Mouse (Mus musculus) hindbrain, embryonic 11.5 days (tissue): ENCODE data around the gene Nell1. TPM values are rescaled to one million over a fixed set of nuclear protein-coding genes. Genes with fewer than 3 reads are reported as not detected.
"Not testable (repeated sequence)": the region's sequence is repeated elsewhere in the genome, so short reads cannot be mapped to it uniquely, and the experiment has no call there.

Experiments used
- ATAC-seq: fragments of 200-750 bp; cut with Nextera tagmentation; 2 replicates; pipeline ENCODE4 v1.8.0; 2017; ENCODE audit warnings: mild to moderate bottlenecking, moderate TSS enrichment, moderate library complexity; ENCODE audit not compliant: low FRiP score
- DNase-seq: peaks from one replicate; pipeline ENCODE4 v3.0.0-alpha.2; 2015; ENCODE audit warnings: low spot score
- H3K27ac ChIP-seq: fragments of 300-500 bp; sonication (generic); 2 replicates; pipeline ENCODE4 v1.5.1; 2014; ENCODE audit warnings: mild to moderate bottlenecking, low read depth, low read length
- H3K27me3 ChIP-seq: fragments of 300-500 bp; sonication (generic); 2 replicates; pipeline ENCODE4 v1.6.1; 2014; ENCODE audit warnings: mild to moderate bottlenecking, low read length, moderate library complexity, mixed read lengths; ENCODE audit not compliant: control insufficient read depth, insufficient read depth
- H3K36me3 ChIP-seq: fragments of 300-500 bp; sonication (generic); 2 replicates; pipeline ENCODE4 v1.6.1; 2014; ENCODE audit warnings: mild to moderate bottlenecking, low read length, moderate library complexity, mixed read lengths; ENCODE audit not compliant: control insufficient read depth, insufficient read depth
- H3K4me1 ChIP-seq: fragments of 300-500 bp; sonication (generic); replicated peaks from 2 replicates; pipeline ENCODE4 v1.6.1; 2014; ENCODE audit warnings: low read length, mixed read lengths; ENCODE audit not compliant: control insufficient read depth, insufficient read depth
- H3K4me2 ChIP-seq: fragments of 300-500 bp; sonication (generic); replicated peaks from 2 replicates; pipeline ENCODE4 v1.6.1; 2014; ENCODE audit warnings: mild to moderate bottlenecking, low read depth, low read length
- H3K4me3 ChIP-seq: fragments of 300-500 bp; sonication (generic); 2 replicates; pipeline ENCODE4 v1.5.1; 2014; ENCODE audit warnings: low read depth, low read length
- H3K9ac ChIP-seq: fragments of 300-500 bp; sonication (generic); 2 replicates; pipeline ENCODE4 v1.6.1; 2014; ENCODE audit warnings: low read depth, low read length
- H3K9me3 ChIP-seq: fragments of 300-500 bp; sonication (generic); 2 replicates; pipeline ENCODE4 v1.6.1; 2016; ENCODE audit warnings: low read length; ENCODE audit not compliant: control insufficient read depth
- WGBS: fragments of 180-500 bp; shearing (Covaris S2); extraction: QIAGEN DNeasy Blood & Tissue Kit; methylation state at CpG from one replicate; pipeline ENCODE4 v1.1.7; 2014; 5-methylcytosine and 5-hydroxymethylcytosine counted together
- polyA plus RNA-seq: library from polyadenylated mRNA; unstranded; fragments of >200 nt; fragmentation: Nextera tagmentation; extraction: Ambion mirVana; gene quantifications from 2 replicates; pipeline ENCODE4 v1.2.1, GENCODE M21; 2014

Gene Nell1
- polyA plus RNA-seq, result 3.1 and 3.3 TPM in 2 replicates

- peak; percentile 68 for DNase-seq
- Histone ChIP-seq H3K9ac (0 out of 2 replicates have a peak within 1 kb of the TSS, but pooled peaks have one; percentile 24), H3K27me3 (peaks cover 50% of the 10 kb centered on the region), H3K36me3 (no peaks in the 10 kb centered on the region), H3K27ac (no peak within 1 kb of the TSS), H3K4me3 (peak within 1 kb of the TSS; percentile 56), H3K4me1 (peaks cover 9% of the 10 kb centered on the region), H3K4me2 (peak within 1 kb of the TSS; percentile 98), H3K9me3 (no peaks in the 10 kb centered on the region)
- ATAC-seq, result peak; percentile 78
- WGBS, result under 1% methylated on average over 50 of the region's 52 CpGs
Observed at GRCm38 (mm10) chr7:49974841-49975440, at the start of gene Nell1. Gene Nell1, plus strand, starts transcription at chr7:49974864.

- Histone ChIP-seq H3K4me2 (no peak overlapping the region), H3K4me1 (0 out of 2 replicates have a peak, but pooled peaks cover 2% of the 10 kb centered on the region), H3K4me3 (no peak overlapping the region), H3K36me3 (no peaks in the 10 kb centered on the region), H3K27me3 (no peaks in the 10 kb centered on the region; the same call in 1 of the 2 replicates), H3K9me3 (no peaks in the 10 kb centered on the region), H3K27ac (no peak overlapping the region), H3K9ac (no peak overlapping the region)
- DNase-seq (no peak), ATAC-seq (no peak)
- 65% methylated on average over 3 of the region's 3 CpGs for WGBS
Observed at GRCm38 (mm10) chr7:49928571-49928970, 46.1 kb upstream of the Nell1 start.

GRCm38 (mm10) chr7:49929999-49930398 is 44.7 kb upstream of the Nell1 start:
- Histone ChIP-seq H3K4me3 (no peak overlapping the region), H3K4me2 (no peak overlapping the region), H3K27ac (no peak overlapping the region), H3K36me3 (no peaks in the 10 kb centered on the region), H3K9ac (no peak overlapping the region), H3K9me3 (no peaks in the 10 kb centered on the region), H3K27me3 (no peaks in the 10 kb centered on the region; the same call in 1 of the 2 replicates), H3K4me1 (0 out of 2 replicates have a peak, but pooled peaks cover 2% of the 10 kb centered on the region)
- no peak for DNase-seq
- ATAC-seq, result no peak
- 63% methylated on average over 4 of the region's 4 CpGs for WGBS

- H3K9ac ChIP-seq, H3K4me2 ChIP-seq, H3K36me3 ChIP-seq, H3K9me3 ChIP-seq, ATAC-seq, H3K27me3 ChIP-seq, DNase-seq, H3K27ac ChIP-seq, H3K4me1 ChIP-seq, H3K4me3 ChIP-seq: not testable (repeated sequence)
- 86% methylated on average over 14 of the region's 14 CpGs for WGBS
Observed at GRCm38 (mm10) chr7:49933386-49934115, 41.1 kb upstream of the Nell1 start.

GRCm38 (mm10) chr7:49936821-49937220 is 37.8 kb upstream of the Nell1 start:
- no peaks in the 10 kb centered on the region for H3K27me3 ChIP-seq
- ATAC-seq, result no peak
- no peak overlapping the region for H3K27ac ChIP-seq
- H3K36me3 ChIP-seq, result no peaks in the 10 kb centered on the region
- H3K9me3 ChIP-seq, result no peaks in the 10 kb centered on the region
- no peak overlapping the region for H3K4me2 ChIP-seq
- no peak overlapping the region for H3K9ac ChIP-seq
- DNase-seq, result no peak
- no peak overlapping the region for H3K4me3 ChIP-seq
- no peaks in the 10 kb centered on the region for H3K4me1 ChIP-seq
- WGBS, result 86% methylated on average over 3 of the region's 3 CpGs

- no peaks in the 10 kb centered on the region for H3K4me1 ChIP-seq
- DNase-seq (no peak), ATAC-seq (no peak)
- H3K9me3 ChIP-seq, result no peaks in the 10 kb centered on the region
- H3K4me3 ChIP-seq, result no peak overlapping the region
- no peak overlapping the region for H3K9ac ChIP-seq
- no peaks in the 10 kb centered on the region for H3K27me3 ChIP-seq
- no peak overlapping the region for H3K4me2 ChIP-seq
- no peak overlapping the region for H3K27ac ChIP-seq
- 74% methylated on average over 3 of the region's 3 CpGs for WGBS
- no peaks in the 10 kb centered on the region for H3K36me3 ChIP-seq
Observed at GRCm38 (mm10) chr7:49942023-49942422, 32.6 kb upstream of the Nell1 start.

GRCm38 (mm10) chr7:49942490-49942889 is 32.2 kb upstream of the Nell1 start:
- no peaks in the 10 kb centered on the region for H3K36me3 ChIP-seq
- no peak overlapping the region for H3K27ac ChIP-seq
- no peak overlapping the region for H3K4me3 ChIP-seq
- H3K4me2 ChIP-seq, result no peak overlapping the region
- no peak for ATAC-seq
- H3K9ac ChIP-seq, result no peak overlapping the region
- no peaks in the 10 kb centered on the region for H3K9me3 ChIP-seq
- no peak for DNase-seq
- H3K27me3 ChIP-seq, result no peaks in the 10 kb centered on the region
- no peaks in the 10 kb centered on the region for H3K4me1 ChIP-seq
- WGBS, result 58% methylated on average over 5 of the region's 5 CpGs

GRCm38 (mm10) chr7:49946691-49947090 is 28.0 kb upstream of the Nell1 start:
- no peak overlapping the region for H3K9ac ChIP-seq
- no peak overlapping the region for H3K27ac ChIP-seq
- no peak overlapping the region for H3K4me2 ChIP-seq
- DNase-seq (no peak), ATAC-seq (no peak)
- H3K9me3 ChIP-seq, result no peaks in the 10 kb centered on the region
- H3K27me3 ChIP-seq, result no peaks in the 10 kb centered on the region
- H3K4me3 ChIP-seq, result no peak overlapping the region
- 92% methylated on average over 9 of the region's 9 CpGs for WGBS
- no peaks in the 10 kb centered on the region for H3K36me3 ChIP-seq
- H3K4me1 ChIP-seq, result no peaks in the 10 kb centered on the region
